Mouse (Mus musculus): ENCODE results near the gene Bard1. TPM values are rescaled to one million over a fixed set of nuclear protein-coding genes. Genes with fewer than 3 reads are reported as not detected.

Gene Bard1
- polyA plus RNA-seq, 1 experiment from 2014 or later = 3.4 TPM

DNA sequence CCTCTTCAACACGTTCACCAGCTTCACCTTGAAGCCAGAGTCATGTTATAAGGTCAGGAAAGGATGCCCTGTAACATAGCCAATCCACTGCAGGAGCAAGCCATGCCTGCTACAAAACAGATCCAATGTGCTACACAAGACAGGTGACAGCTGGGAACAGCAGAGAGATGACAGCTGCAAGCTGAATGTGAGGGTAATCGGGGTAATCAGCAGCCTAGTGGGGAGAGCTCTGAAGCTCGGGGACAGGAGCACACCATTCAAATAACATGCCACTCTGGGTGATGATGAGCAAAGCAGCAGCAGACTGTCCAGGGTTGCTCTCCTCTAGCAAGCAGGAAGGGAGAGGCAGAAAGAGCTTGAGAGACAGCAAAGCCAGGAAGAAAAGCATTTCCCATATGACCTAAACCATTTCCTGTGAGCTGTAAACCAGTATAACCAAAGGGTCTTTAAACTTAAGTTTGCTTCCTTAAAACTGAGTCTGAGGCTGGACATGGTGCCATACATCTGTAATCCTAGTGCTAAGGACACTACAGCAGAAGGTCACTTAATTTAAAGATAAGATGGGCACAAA lies 2.9 kb downstream of the Bard1 start:
- H3K4me2 ChIP-seq = peak overlapping the region; percentile 77
- peak overlapping the region; percentile 66 for H3K27ac ChIP-seq
- no peaks in the 10 kb centered on the region for H3K9me3 ChIP-seq (replicated peaks)
- peaks cover 20% of the 10 kb centered on the region; the same call in 1 of the 2 replicates for H3K36me3 ChIP-seq
- H3K4me1 ChIP-seq = peaks cover 70% of the 10 kb centered on the region
- no peak for ATAC-seq
- H3K9ac ChIP-seq = peak overlapping the region; percentile 72
- H3K4me3 ChIP-seq = peak overlapping the region; percentile 93
- 23% methylated on average over 3 of the region's 3 CpGs for WGBS (ENCODE audit: insufficient replicate concordance)
- H3K27me3 ChIP-seq (replicated peaks) = no peaks in the 10 kb centered on the region

DNA sequence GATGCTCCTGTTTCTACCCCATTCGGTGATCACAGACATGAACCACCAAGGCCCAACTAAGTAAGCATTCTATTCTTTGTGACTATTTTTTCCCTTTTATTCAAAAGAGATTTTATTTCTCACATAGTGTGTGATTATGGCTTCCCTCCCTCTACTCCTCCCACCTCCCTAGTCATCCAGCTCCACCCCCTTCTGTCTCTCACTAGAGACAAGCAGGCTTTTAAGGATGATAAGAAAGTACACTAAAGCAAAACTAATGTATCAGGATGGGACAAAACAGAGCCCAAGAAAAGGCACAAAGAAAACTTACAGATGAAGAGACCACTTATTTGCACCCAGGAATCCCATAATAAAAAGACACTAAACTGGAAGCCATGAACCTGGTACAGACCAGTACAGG lies 6.9 kb downstream of the Bard1 start:
- no peak overlapping the region for H3K4me3 ChIP-seq
- H3K4me1 ChIP-seq = peaks cover 80% of the 10 kb centered on the region
- H3K9me3 ChIP-seq (replicated peaks) = no peaks in the 10 kb centered on the region
- no peaks in the 10 kb centered on the region for H3K27me3 ChIP-seq (replicated peaks)
- H3K4me2 ChIP-seq = peak overlapping the region; percentile 42
- 75% methylated on average over 1 of the region's 1 CpGs for WGBS (ENCODE audit: insufficient replicate concordance)
- peak overlapping the region; percentile 80 for H3K27ac ChIP-seq
- H3K9ac ChIP-seq = no peak overlapping the region
- H3K36me3 ChIP-seq = peaks cover 26% of the 10 kb centered on the region
- ATAC-seq = peak; percentile 83

DNA sequence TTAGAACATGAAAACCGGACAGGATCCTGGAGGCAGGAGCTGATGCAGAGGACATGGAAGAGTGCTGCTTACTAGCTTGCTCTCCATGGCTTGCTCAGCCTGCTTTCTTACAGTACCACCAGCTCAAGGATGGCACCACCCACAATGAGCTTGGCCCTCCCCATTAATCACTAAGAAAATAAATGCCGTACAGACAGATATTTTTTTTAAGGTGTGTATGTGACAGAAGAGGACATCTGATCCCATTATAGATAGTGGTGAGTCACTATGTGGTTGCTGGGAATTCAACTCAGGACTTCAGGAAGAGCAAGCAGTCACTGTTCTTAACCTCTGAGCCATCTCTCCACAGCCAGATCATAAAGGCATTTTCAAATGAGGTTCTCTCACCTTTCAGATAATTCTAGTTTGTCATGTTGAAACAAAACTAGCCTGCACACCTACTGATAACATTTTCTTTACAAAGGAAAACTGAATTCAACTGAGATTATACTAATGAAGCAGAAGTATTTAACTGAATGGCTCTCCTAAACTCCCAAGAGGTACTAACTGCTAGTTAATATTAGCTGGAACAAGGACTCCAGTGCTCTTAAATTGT lies 7.6 kb downstream of the Bard1 start:
- Histone ChIP-seq H3K36me3 (peaks cover 26% of the 10 kb centered on the region), H3K27ac (peak overlapping the region; percentile 48; the same call in 1 of the 2 replicates)

DNA sequence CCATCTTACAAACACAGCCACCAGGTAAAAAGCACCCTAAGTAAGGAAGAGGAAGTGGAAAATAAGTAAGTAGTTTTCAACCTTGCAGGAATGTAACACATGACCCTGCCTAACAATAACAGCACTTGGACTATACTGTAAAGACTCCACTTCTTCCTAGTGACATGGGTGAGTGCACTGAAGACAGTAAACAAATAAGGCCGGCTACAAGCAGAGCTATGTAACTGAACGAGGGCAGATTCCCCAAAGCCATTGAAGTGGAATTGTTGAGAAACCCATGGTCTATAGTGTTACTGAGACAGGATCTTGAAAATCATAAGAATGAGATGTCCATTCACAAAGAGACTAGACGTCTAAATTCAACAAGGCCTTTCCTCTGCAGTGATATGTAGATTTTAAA lies 27.3 kb downstream of the Bard1 start:
- Histone ChIP-seq H3K4me3 (no peak overlapping the region), H3K36me3 (peaks cover 55% of the 10 kb centered on the region), H3K27me3 (replicated peaks) (no peaks in the 10 kb centered on the region), H3K9ac (no peak overlapping the region), H3K4me1 (peaks cover 22% of the 10 kb centered on the region), H3K4me2 (no peak overlapping the region), H3K27ac (no peak overlapping the region), H3K9me3 (replicated peaks) (no peaks in the 10 kb centered on the region)
- ATAC-seq = no peak
- WGBS (ENCODE audit: insufficient replicate concordance) = 78% methylated on average over 3 of the region's 3 CpGs

More for the DNA sequence above, 7.6 kb downstream of the Bard1 start:
- no peak overlapping the region for H3K4me3 ChIP-seq
- 79% methylated on average over 2 of the region's 2 CpGs for WGBS (ENCODE audit: insufficient replicate concordance)
- no peaks in the 10 kb centered on the region for H3K9me3 ChIP-seq (replicated peaks)
- peaks cover 73% of the 10 kb centered on the region for H3K4me1 ChIP-seq
- ATAC-seq = no peak
- peak overlapping the region; percentile 18; the same call in 1 of the 2 replicates for H3K4me2 ChIP-seq
- H3K27me3 ChIP-seq (replicated peaks) = no peaks in the 10 kb centered on the region
- no peak overlapping the region for H3K9ac ChIP-seq

DNA sequence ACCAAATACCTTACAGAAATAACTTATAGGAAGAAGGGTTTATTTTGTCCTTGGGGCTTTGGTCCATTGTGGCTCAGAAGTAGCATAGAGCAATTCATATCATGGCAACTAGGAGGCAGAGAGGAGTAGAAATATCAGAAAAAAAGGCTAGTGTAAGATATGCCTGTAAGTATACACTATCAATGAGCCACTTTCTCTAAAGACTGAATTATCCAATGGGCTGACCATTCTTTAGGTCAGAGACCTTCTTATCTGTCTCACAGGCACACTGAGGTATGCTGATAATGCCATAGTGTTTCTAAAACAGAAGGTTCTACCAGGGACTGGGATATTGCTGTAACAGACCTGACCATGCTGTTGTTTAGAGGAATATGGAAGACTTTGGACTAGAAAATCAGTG lies 32.2 kb downstream of the Bard1 start:
- ATAC-seq = peak; percentile 89
- peak overlapping the region; percentile 3; the same call in 1 of the 2 replicates for H3K4me2 ChIP-seq
- H3K4me3 ChIP-seq = no peak overlapping the region
- no peaks in the 10 kb centered on the region for H3K9me3 ChIP-seq (replicated peaks)
- H3K27me3 ChIP-seq (replicated peaks) = no peaks in the 10 kb centered on the region
- no peak overlapping the region for H3K9ac ChIP-seq
- peaks cover 41% of the 10 kb centered on the region for H3K4me1 ChIP-seq
- H3K27ac ChIP-seq = peak overlapping the region; percentile 47; the same call in 1 of the 2 replicates
- H3K36me3 ChIP-seq = peaks cover 61% of the 10 kb centered on the region

DNA sequence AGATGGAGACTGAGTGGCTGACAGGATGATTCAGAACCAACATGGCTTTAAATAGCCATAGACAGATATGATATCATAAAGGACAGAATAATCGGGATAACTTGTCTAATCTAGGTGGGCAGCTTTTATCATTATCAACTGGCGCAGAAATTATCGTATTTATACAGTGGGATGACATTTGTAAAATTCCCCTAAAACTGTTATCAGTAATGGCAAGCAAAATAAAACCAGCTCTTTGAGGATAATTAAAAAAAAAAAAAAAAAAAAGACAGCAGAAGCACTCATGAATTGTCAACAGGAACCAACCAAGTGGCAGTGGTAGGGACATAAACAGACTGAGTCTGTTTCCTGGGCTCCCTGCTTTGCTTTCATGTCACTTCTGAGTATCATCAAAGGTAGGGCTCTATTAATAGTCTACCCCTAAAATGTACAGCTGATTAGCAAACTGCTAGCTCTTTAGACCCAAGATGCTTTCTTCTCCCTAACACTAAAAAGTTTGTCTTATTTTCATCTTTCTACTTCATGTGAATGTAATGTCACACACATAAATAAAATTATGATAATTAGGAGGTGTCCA lies 34.1 kb downstream of the Bard1 start:
- ATAC-seq = no peak
- Histone ChIP-seq H3K4me1 (peaks cover 41% of the 10 kb centered on the region), H3K4me2 (no peak overlapping the region), H3K4me3 (no peak overlapping the region), H3K9me3 (replicated peaks) (no peaks in the 10 kb centered on the region), H3K27ac (no peak overlapping the region), H3K9ac (no peak overlapping the region), H3K27me3 (replicated peaks) (no peaks in the 10 kb centered on the region), H3K36me3 (peaks cover 61% of the 10 kb centered on the region)
- WGBS (ENCODE audit: insufficient replicate concordance) = 74% methylated on average over 3 of the region's 3 CpGs

DNA sequence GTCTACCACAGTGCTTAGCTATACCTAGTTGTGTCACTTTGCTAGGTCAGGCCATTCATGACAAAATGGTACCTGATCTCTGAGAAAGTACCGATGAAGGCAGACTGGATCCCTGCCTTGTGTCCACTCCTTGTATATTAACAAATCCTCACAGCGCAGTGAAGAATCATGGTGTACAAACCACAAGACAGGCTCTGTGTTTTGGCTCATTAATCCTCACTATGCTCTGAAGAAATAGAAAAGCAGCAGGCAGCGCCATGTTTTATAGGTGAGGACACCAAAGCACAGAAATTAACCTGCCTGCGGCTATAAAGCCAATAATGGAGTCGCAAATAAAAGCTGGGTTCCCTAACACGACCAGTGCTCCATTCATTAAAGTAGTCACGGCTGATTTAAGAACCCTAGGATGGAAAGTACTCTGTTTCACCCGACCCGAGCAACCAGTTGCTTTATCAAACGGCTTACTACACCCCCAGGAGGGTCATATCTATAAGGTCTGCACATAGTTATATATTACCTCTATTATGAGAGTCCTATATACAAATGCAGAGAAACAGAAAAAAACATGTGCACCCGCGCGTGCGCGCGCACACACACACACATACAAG lies 39.0 kb downstream of the Bard1 start:
- Histone ChIP-seq H3K9me3 (replicated peaks) (no peaks in the 10 kb centered on the region), H3K36me3 (peaks cover 69% of the 10 kb centered on the region), H3K27me3 (replicated peaks) (no peaks in the 10 kb centered on the region), H3K9ac (no peak overlapping the region), H3K4me1 (peaks cover 10% of the 10 kb centered on the region; the same call in 1 of the 2 replicates), H3K4me2 (no peak overlapping the region), H3K27ac (no peak overlapping the region), H3K4me3 (no peak overlapping the region)
- no peak for ATAC-seq
- 93% methylated on average over 16 of the region's 16 CpGs for WGBS (ENCODE audit: insufficient replicate concordance)

DNA sequence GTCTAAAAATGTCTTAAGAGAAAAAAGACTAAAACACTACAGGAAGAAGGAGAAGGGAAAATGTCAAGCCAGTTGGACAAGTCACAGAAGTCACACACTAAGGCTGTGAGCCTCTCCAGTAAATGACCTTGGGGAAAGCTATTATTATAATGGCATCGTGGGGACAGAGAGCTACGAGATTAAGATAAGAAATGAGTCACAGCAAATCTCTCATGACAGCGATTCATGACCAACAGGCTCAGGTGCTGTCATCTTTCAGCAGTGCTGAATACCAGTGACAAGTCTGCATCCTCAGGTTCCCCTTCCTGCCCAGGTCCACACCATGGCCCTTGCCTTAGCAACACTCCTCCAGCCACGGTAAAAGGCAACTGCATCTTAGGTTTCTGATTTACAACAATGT lies 46.8 kb downstream of the Bard1 start:
- no peak overlapping the region for H3K4me3 ChIP-seq
- H3K27ac ChIP-seq = no peak overlapping the region
- no peak overlapping the region for H3K9ac ChIP-seq
- H3K27me3 ChIP-seq (replicated peaks) = no peaks in the 10 kb centered on the region
- no peak overlapping the region for H3K4me2 ChIP-seq
- H3K36me3 ChIP-seq = peaks cover 67% of the 10 kb centered on the region
- ATAC-seq = no peak
- 49% methylated on average over 4 of the region's 4 CpGs for WGBS (ENCODE audit: insufficient replicate concordance)
- H3K4me1 ChIP-seq = peaks cover 21% of the 10 kb centered on the region
- H3K9me3 ChIP-seq (replicated peaks) = no peaks in the 10 kb centered on the region

DNA sequence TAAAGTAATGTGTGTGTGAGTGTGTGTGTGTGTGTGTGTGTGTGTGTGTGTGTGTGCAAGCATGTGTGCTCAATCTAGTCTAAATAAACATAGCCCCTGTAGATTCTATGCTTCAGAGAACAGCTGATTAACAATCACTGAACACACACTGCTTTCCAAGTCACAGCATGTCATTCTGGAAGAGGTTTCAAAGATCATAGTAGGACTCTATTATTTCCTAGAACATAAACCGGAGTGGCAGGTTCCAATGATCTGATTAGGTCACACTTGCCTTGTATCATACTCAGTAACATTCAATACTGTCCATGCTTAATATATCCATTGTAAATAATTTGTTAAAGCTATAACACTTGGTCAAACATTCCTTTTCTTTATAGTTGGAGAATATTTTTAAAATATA lies 47.5 kb downstream of the Bard1 start:
- H3K4me3 ChIP-seq = no peak overlapping the region
- no peaks in the 10 kb centered on the region for H3K27me3 ChIP-seq (replicated peaks)
- H3K4me1 ChIP-seq = peaks cover 21% of the 10 kb centered on the region
- H3K9ac ChIP-seq = no peak overlapping the region
- H3K27ac ChIP-seq = no peak overlapping the region
- no peaks in the 10 kb centered on the region for H3K9me3 ChIP-seq (replicated peaks)
- no peak for ATAC-seq
- no peak overlapping the region for H3K4me2 ChIP-seq
- H3K36me3 ChIP-seq = peaks cover 70% of the 10 kb centered on the region
- 83% methylated on average over 1 of the region's 1 CpGs for WGBS (ENCODE audit: insufficient replicate concordance)

DNA sequence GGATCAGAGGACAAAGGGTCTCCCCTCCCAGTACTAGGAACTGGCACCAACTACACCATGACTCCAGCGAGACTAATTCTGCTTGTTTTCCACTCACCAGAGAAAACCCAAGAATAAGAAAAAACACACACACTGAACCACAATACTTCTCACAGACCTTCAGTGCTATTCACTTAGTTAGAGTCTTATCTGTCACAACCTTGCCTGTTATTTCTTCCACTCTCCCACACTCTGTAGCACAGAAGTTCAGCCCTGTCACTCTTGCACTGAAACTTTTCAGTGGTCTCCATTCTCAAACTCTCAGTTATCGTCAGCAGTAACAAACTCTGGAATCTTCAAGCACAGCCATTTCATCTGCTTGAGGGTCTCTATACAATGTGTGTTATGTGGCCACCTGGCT lies 50.2 kb downstream of the Bard1 start:
- Histone ChIP-seq H3K27me3 (replicated peaks) (no peaks in the 10 kb centered on the region), H3K9me3 (replicated peaks) (no peaks in the 10 kb centered on the region), H3K4me2 (no peak overlapping the region), H3K4me1 (peaks cover 27% of the 10 kb centered on the region), H3K27ac (0 out of 2 replicates have a peak overlapping the region, but pooled peaks have one; percentile 24), H3K4me3 (no peak overlapping the region), H3K36me3 (peaks cover 64% of the 10 kb centered on the region), H3K9ac (no peak overlapping the region)
- ATAC-seq = peak; percentile 56
- WGBS (ENCODE audit: insufficient replicate concordance) = 66% methylated on average over 2 of the region's 2 CpGs

DNA sequence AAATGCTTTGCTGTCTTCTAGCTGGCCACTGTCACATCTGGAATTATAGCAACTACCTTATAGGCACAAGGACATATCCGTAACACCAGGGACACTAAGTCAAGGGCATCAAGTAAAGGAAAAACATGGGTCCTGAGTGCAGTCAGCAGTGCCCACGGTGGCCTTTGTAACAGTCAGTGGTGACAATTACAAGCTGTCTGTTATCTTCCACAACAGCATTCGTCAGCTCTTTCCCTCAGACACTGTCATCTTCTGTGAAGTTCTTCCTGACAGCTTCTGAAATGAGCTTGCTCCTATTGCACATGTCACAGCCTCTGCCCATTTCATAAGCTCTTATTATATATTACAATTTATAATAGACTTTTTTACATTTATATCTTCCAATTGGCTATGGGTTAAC lies 50.7 kb downstream of the Bard1 start:
- no peaks in the 10 kb centered on the region for H3K27me3 ChIP-seq (replicated peaks)
- peaks cover 66% of the 10 kb centered on the region for H3K36me3 ChIP-seq
- H3K9me3 ChIP-seq (replicated peaks) = no peaks in the 10 kb centered on the region
- H3K4me3 ChIP-seq = no peak overlapping the region
- no peak overlapping the region for H3K4me2 ChIP-seq
- no peak overlapping the region for H3K9ac ChIP-seq
- peaks cover 27% of the 10 kb centered on the region for H3K4me1 ChIP-seq
- WGBS (ENCODE audit: insufficient replicate concordance) = 52% methylated on average over 3 of the region's 3 CpGs
- H3K27ac ChIP-seq = no peak overlapping the region
- peak; percentile 55 for ATAC-seq

DNA sequence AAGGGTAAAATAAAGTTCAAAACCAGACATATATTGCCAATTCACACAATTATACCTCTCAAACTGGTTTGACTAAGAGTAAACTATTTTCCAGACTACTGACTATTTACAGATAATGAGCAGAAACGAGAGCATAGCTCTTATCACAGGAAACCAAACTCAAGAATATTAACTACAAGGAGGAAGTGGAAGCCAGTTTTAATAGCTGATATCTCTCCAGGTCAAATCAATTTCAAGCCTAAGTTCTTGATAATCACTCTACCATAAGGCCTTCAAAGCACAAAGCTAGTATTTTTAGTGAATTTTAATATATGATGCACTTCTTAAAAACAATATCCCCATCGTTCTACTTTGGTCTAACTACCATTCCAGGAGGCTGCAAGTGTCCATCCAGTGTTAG lies 57.8 kb downstream of the Bard1 start:
- no peak overlapping the region for H3K9ac ChIP-seq
- WGBS (ENCODE audit: insufficient replicate concordance) = 38% methylated on average over 2 of the region's 2 CpGs
- peaks cover 9% of the 10 kb centered on the region for H3K4me1 ChIP-seq
- H3K27ac ChIP-seq = no peak overlapping the region
- peaks cover 54% of the 10 kb centered on the region for H3K36me3 ChIP-seq
- no peak overlapping the region for H3K4me2 ChIP-seq
- no peak overlapping the region for H3K4me3 ChIP-seq
- peak; percentile 32; the same call in 1 of the 2 replicates for ATAC-seq
- no peaks in the 10 kb centered on the region for H3K27me3 ChIP-seq (replicated peaks)
- no peaks in the 10 kb centered on the region for H3K9me3 ChIP-seq (replicated peaks)
